ENCODE assay signal across 16 mouse cellular contexts in the genomic region with DNA sequence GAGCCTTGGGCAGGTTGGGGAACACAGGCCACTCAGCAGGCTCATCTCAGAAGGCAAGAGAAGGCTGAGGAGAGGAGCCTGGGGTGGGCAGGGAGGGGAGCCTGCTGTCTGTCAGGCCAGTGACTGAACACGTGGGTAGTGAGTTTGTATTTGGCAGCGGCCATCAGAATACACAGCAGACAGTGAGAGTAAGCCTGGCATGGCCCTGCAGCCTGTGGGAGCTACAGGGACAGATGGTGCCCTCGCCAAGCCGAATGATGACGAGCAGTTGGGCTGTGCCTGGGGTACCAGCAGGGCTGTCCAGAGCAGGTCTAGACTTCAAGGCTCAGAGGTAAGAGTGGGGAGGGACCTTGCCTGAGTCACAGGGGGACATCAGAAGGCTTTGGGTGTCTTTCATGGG. TPM values are rescaled to one million over a fixed set of nuclear protein-coding genes. Genes with fewer than 3 reads are reported as not detected.
DNase-seq lines count a peak whose midpoint lies in the region; ATAC-seq lines count a peak whose summit lies in the region.
"Had no signal": no experiment of that assay in that cellular context is flagged by ENCODE, and none has a peak within 500 bp of the region (broad histone marks: within the 10 kb centered on the region; RNA-seq: fewer than 3 reads in every experiment).

No protein-coding gene starts in this region.

- DNase-seq in forebrain, embryonic 11.5 days (ENCODE audit: low spot score) = no peak
- peak; percentile 89 for DNase-seq in left cerebral cortex, postnatal 4 days
- DNase-seq in left cerebral cortex, postnatal 14 days (ENCODE audit: low spot score in 2 of 2) = no peak
- DNase-seq in cerebellum, adult 8-10 months = peak; percentile 51
- DNase-seq in layer of hippocampus, adult 8-10 months (ENCODE audit: low spot score in 2 of 2) = peak; percentile 67 to 69
- no peak for DNase-seq in heart, postnatal 10 days
- DNase-seq in gastrocnemius, postnatal 14 days = no peak
- DNase-seq: kidney, adult 2 months; kidney, postnatal 25 days; liver, embryonic 13.5 days; thymus, adult 2 months had no signal

- H3K9me3 ChIP-seq in forebrain, embryonic 15.5 days = no peaks in the 10 kb centered on the region
- H3K9me3 ChIP-seq in forebrain, embryonic 11.5 days (ENCODE audit: control insufficient read depth, low read length) = no peaks in the 10 kb centered on the region
- H3K9me3 ChIP-seq: embryonic facial prominence, embryonic 15.5 days; hindbrain, embryonic 10.5 days; liver, embryonic 13.5 days; neural tube, embryonic 12.5 days had no signal

- no peak overlapping the region for H3K27ac ChIP-seq in forebrain, embryonic 15.5 days (replicated peaks)
- H3K27ac ChIP-seq in forebrain, embryonic 11.5 days (ENCODE audit: low read depth, low read length) = no peak overlapping the region
- H3K27ac ChIP-seq: embryonic facial prominence, embryonic 15.5 days; hindbrain, embryonic 10.5 days; liver, embryonic 13.5 days; neural tube, embryonic 12.5 days had no signal

- H3K4me3 ChIP-seq in forebrain, embryonic 15.5 days = no peak overlapping the region
- no peak overlapping the region for H3K4me3 ChIP-seq in forebrain, embryonic 11.5 days (ENCODE audit: low read depth, low read length)
- H3K4me3 ChIP-seq: embryonic facial prominence, embryonic 15.5 days; hindbrain, embryonic 10.5 days; liver, embryonic 13.5 days; neural tube, embryonic 12.5 days had no signal

- H3K4me1 ChIP-seq in forebrain, embryonic 15.5 days = no peaks in the 10 kb centered on the region
- no peaks in the 10 kb centered on the region for H3K4me1 ChIP-seq in forebrain, embryonic 11.5 days (replicated peaks; ENCODE audit: control insufficient read depth, insufficient read depth, low read length)
- H3K4me1 ChIP-seq: neural tube, embryonic 12.5 days had no signal

- intact Hi-C loops in left cerebral cortex, postnatal 4 days (cut with DNase I) = no loop called here
- intact Hi-C loops in left cerebral cortex, postnatal 14 days (cut with DNase I) = no loop called here
- intact Hi-C loops in heart, postnatal 10 days (cut with DNase I) = no loop called here
- intact Hi-C loops in gastrocnemius, postnatal 14 days (cut with DNase I; ENCODE audit: low total_unique reads) = no loop called here

- no peaks in the 10 kb centered on the region for H3K27me3 ChIP-seq in forebrain, embryonic 15.5 days
- no peaks in the 10 kb centered on the region for H3K27me3 ChIP-seq in forebrain, embryonic 11.5 days (ENCODE audit: control insufficient read depth, insufficient read depth, low read length)
- H3K27me3 ChIP-seq: embryonic facial prominence, embryonic 15.5 days; Patski had no signal

- no peaks in the 10 kb centered on the region for H3K36me3 ChIP-seq in forebrain, embryonic 15.5 days
- no peaks in the 10 kb centered on the region for H3K36me3 ChIP-seq in forebrain, embryonic 11.5 days (ENCODE audit: control insufficient read depth, insufficient read depth, low read length)
- H3K36me3 ChIP-seq: embryonic facial prominence, embryonic 15.5 days; hindbrain, embryonic 10.5 days; liver, embryonic 13.5 days; neural tube, embryonic 12.5 days had no signal

- 61% methylated on average over 5 of the region's 5 CpGs for whole genome bisulfite sequencing in forebrain, embryonic 15.5 days
- WGBS in forebrain, embryonic 11.5 days = 84% methylated on average over 5 of the region's 5 CpGs

- H3K9ac ChIP-seq in forebrain, embryonic 15.5 days (replicated peaks) = no peak overlapping the region
- H3K9ac ChIP-seq in forebrain, embryonic 11.5 days (ENCODE audit: low read length) = no peak overlapping the region
- H3K9ac ChIP-seq: embryonic facial prominence, embryonic 15.5 days; liver, embryonic 13.5 days; neural tube, embryonic 12.5 days had no signal

- H3K4me2 ChIP-seq in forebrain, embryonic 15.5 days (replicated peaks) = no peak overlapping the region
- no peak overlapping the region for H3K4me2 ChIP-seq in forebrain, embryonic 11.5 days (ENCODE audit: low read depth, low read length, severe bottlenecking)
- H3K4me2 ChIP-seq: embryonic facial prominence, embryonic 15.5 days; liver, embryonic 13.5 days; neural tube, embryonic 12.5 days had no signal

- ATAC-seq in forebrain, embryonic 15.5 days (replicated peaks) = 0 out of 2 replicates have a peak, but pooled peaks have one; percentile 51
- ATAC-seq in forebrain, embryonic 11.5 days (replicated peaks; ENCODE audit: low FRiP score) = no peak
- ATAC-seq: Patski had no signal

RNA-seq across cellular contexts. Expression of a gene that starts 20.1 kb away (rescaled TPM):
- polyA plus RNA-seq in forebrain, embryonic 15.5 days (2015; fragmentation: Nextera tagmentation; extraction: Ambion mirVana) = 8.3 and 11.3 TPM in 2 replicates
- 1.6 and 2.3 TPM in 2 replicates for polyA plus RNA-seq in forebrain, embryonic 11.5 days (2014; fragmentation: Nextera tagmentation; extraction: Ambion mirVana)
- total RNA-seq in left cerebral cortex, postnatal 4 days (2021) = 10 to 100 TPM in 1 of 2 experiments, 1 to 10 TPM in 1; 6.2 to 10.3 TPM
- 1 to 10 TPM; 5.7 to 6.7 TPM for total RNA-seq in left cerebral cortex, postnatal 14 days (2021)
- 10 to 100 TPM in 3 of 4 experiments, 1 to 10 TPM in 1; 8.4 to 16.2 (median 14.1) TPM for total RNA-seq in layer of hippocampus, adult 8-10 months (2022)
- 1 to 10 TPM; 5.1 to 10.0 TPM for total RNA-seq in heart, postnatal 10 days (2021)
- total RNA-seq in gastrocnemius, postnatal 14 days (2021) = under 1 TPM; 0.59 to 0.84 TPM

RNA-seq across cellular contexts. Expression of a gene that starts 38.2 kb away (rescaled TPM):
- 27.1 and 34.2 TPM in 2 replicates for polyA plus RNA-seq in forebrain, embryonic 15.5 days (2015; fragmentation: Nextera tagmentation; extraction: Ambion mirVana)
- 105 and 115 TPM in 2 replicates for polyA plus RNA-seq in forebrain, embryonic 11.5 days (2014; fragmentation: Nextera tagmentation; extraction: Ambion mirVana)
- 1 to 10 TPM; 4.8 to 5.7 TPM for total RNA-seq in left cerebral cortex, postnatal 4 days (2021)
- 1 to 10 TPM; 1.2 to 1.4 TPM for total RNA-seq in left cerebral cortex, postnatal 14 days (2021)
- total RNA-seq in layer of hippocampus, adult 8-10 months (2022) = 1 to 10 TPM; 2.4 to 4.8 (median 2.8) TPM
- total RNA-seq in heart, postnatal 10 days (2021) = 10 to 100 TPM; 14.6 to 15.2 TPM
- total RNA-seq in gastrocnemius, postnatal 14 days (2021) = 1 to 10 TPM; 2.9 to 3.6 TPM

RNA-seq across cellular contexts. Expression of a gene that starts 40.6 kb away (rescaled TPM):
- polyA plus RNA-seq in forebrain, embryonic 15.5 days (2015; fragmentation: Nextera tagmentation; extraction: Ambion mirVana) = 6.6 and 7.3 TPM in 2 replicates
- 3.3 and 3.5 TPM in 2 replicates for polyA plus RNA-seq in forebrain, embryonic 11.5 days (2014; fragmentation: Nextera tagmentation; extraction: Ambion mirVana)
- total RNA-seq in left cerebral cortex, postnatal 4 days (2021) = 1 to 10 TPM in 1 of 2 experiments, under 1 TPM in 1; 0.66 to 1.6 TPM
- total RNA-seq in left cerebral cortex, postnatal 14 days (2021) = not detected
- under 1 TPM in 1 of 4 experiments, not detected in 3; 0.57 TPM for total RNA-seq in layer of hippocampus, adult 8-10 months (2022)
- total RNA-seq in heart, postnatal 10 days (2021) = under 1 TPM in 1 of 2 experiments, not detected in 1; 0.48 TPM
- not detected for total RNA-seq in gastrocnemius, postnatal 14 days (2021)
- polyA plus RNA-seq: kidney, adult 2 months had no signal

RNA-seq across cellular contexts. Expression of a gene that starts 40.7 kb away (rescaled TPM):
- 971 and 990 TPM in 2 replicates for polyA plus RNA-seq in forebrain, embryonic 15.5 days (2015; fragmentation: Nextera tagmentation; extraction: Ambion mirVana)
- polyA plus RNA-seq in forebrain, embryonic 11.5 days (2014; fragmentation: Nextera tagmentation; extraction: Ambion mirVana) = 812 and 850 TPM in 2 replicates
- 100 to 1,000 TPM; 723 to 731 TPM for total RNA-seq in left cerebral cortex, postnatal 4 days (2021)
- 1,000 to 10,000 TPM; 1,181 to 1,191 TPM for total RNA-seq in left cerebral cortex, postnatal 14 days (2021)
- 1,000 to 10,000 TPM; 1,017 to 1,068 (median 1,043) TPM for total RNA-seq in layer of hippocampus, adult 8-10 months (2022)
- total RNA-seq in heart, postnatal 10 days (2021) = 1,000 to 10,000 TPM; 3,943 to 4,033 TPM
- total RNA-seq in gastrocnemius, postnatal 14 days (2021) = 1,000 to 10,000 TPM; 1,541 to 1,794 TPM

RNA-seq across cellular contexts. Expression of a gene that starts 41.1 kb away (rescaled TPM):
- polyA plus RNA-seq in forebrain, embryonic 15.5 days (2015; fragmentation: Nextera tagmentation; extraction: Ambion mirVana) = 168 and 178 TPM in 2 replicates
- polyA plus RNA-seq in forebrain, embryonic 11.5 days (2014; fragmentation: Nextera tagmentation; extraction: Ambion mirVana) = 307 and 321 TPM in 2 replicates
- total RNA-seq in left cerebral cortex, postnatal 4 days (2021) = 10 to 100 TPM; 68.7 to 69.7 TPM
- total RNA-seq in left cerebral cortex, postnatal 14 days (2021) = 10 to 100 TPM; 72.6 to 78.6 TPM
- 10 to 100 TPM; 65.3 to 85.6 (median 79.2) TPM for total RNA-seq in layer of hippocampus, adult 8-10 months (2022)
- total RNA-seq in heart, postnatal 10 days (2021) = 10 to 100 TPM; 65.9 to 68.6 TPM
- 10 to 100 TPM; 25.6 to 34.3 TPM for total RNA-seq in gastrocnemius, postnatal 14 days (2021)

Comparison
In these comparisons a context has a peak if more than half of its experiments do, and no peak if none do; other contexts are left out.
1. DNase-seq: peak in left cerebral cortex, postnatal 4 days (single experiment), cerebellum, adult 8-10 months (single experiment) and layer of hippocampus, adult 8-10 months (2 of 2); none in forebrain, embryonic 11.5 days (single experiment), left cerebral cortex, postnatal 14 days (0 of 2), heart, postnatal 10 days (0 of 2) and gastrocnemius, postnatal 14 days (single experiment).